Mouse (Mus musculus): ENCODE data around the gene C1qtnf4. TPM values are rescaled to one million over a fixed set of nuclear protein-coding genes. Genes with fewer than 3 reads are reported as not detected.

The C1qtnf4 gene
- total and polyA plus RNA-seq, 3 experiments = not detected

DNA sequence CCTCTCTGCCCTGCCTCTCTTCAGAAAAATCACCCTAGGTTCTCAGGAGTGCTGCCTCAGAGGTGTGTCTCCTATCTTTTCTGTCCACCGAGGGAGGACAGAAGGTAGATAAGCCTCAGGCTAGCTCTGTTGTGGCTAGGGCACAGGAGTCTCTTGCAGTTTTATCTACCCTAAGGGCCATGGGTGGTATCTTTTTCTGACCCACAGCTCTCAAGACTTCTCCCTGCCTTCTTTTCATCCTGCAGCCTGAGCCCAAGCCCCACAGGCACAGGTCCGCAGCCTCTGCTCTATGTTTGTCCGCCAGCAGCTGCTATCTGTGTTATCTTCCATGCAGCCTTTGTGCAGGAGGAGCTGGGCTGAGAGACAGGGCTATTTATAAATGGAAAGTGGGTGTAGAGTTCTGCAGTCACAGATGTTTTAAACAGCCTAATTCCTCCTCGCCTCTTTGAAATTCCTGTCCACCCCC lies 15.5 kb upstream of the C1qtnf4 start:
- Histone ChIP-seq H3K4me3 (replicated peaks in 1 of 3; ENCODE audit: low read depth in 2 of 3, low read length in 2 of 3, poor library complexity in 1 of 3) (no peak overlapping the region), H3K79me2 (replicated peaks; ENCODE audit: control insufficient read depth, extremely low read depth, insufficient read depth, poor library complexity, severe bottlenecking) (no peaks in the 10 kb centered on the region), H3K27me3 (replicated peaks) (no peaks in the 10 kb centered on the region), H3K4me2 (ENCODE audit: insufficient read depth, low read depth, poor library complexity, severe bottlenecking) (no peak overlapping the region), H3K27ac (ENCODE audit: insufficient read depth, low read depth) (no peak overlapping the region), H3K9me3 (replicated peaks; ENCODE audit: low read length) (no peaks in the 10 kb centered on the region), H3K9ac (ENCODE audit: insufficient read depth, low read depth) (no peak overlapping the region), H3K4me1 (ENCODE audit: control insufficient read depth in 1 of 2, insufficient read depth in 2 of 2) (peaks cover 0 to 5% of the 10 kb centered on the region in 2 experiments; a peak in 1 of 4 replicates), H3K36me3 (replicated peaks in 1 of 2; ENCODE audit: control insufficient read depth in 1 of 2, insufficient read depth in 1 of 2, low read length in 1 of 2) (peaks cover 12 to 37% of the 10 kb centered on the region in 2 experiments)
- no peak for TF ChIP-seq USF2 (conservative IDR thresholded peaks at IDR 0.05; ENCODE audit: low read depth, low read length)
- no peak for TF ChIP-seq POLR2AphosphoS2 (IDR thresholded peaks at IDR 0.05; ENCODE audit: low read depth, low read length)
- TF ChIP-seq SIN3A (IDR thresholded peaks at IDR 0.05; ENCODE audit: low read length) = no peak
- no peak for TF ChIP-seq TBP (conservative IDR thresholded peaks at IDR 0.05; ENCODE audit: low read depth, low read length)
- TF ChIP-seq MEF2A (IDR thresholded peaks at IDR 0.05; ENCODE audit: borderline replicate concordance, low read depth, low read length) = no peak
- TF ChIP-seq ETS1 (conservative IDR thresholded peaks at IDR 0.05; ENCODE audit: low read depth, low read length) = no peak
- no peak for TF ChIP-seq RCOR1 (conservative IDR thresholded peaks at IDR 0.05; ENCODE audit: low read depth, low read length)
- TF ChIP-seq MYC (IDR thresholded peaks at IDR 0.05; ENCODE audit: low read depth, low read length) = no peak
- no peak for TF ChIP-seq KAT2A (IDR thresholded peaks at IDR 0.05; ENCODE audit: insufficient replicate concordance, low read length)
- TF ChIP-seq GABPA (IDR thresholded peaks at IDR 0.05; ENCODE audit: insufficient replicate concordance, low read depth, low read length) = no peak
- no peak for TF ChIP-seq TCF12 (IDR thresholded peaks at IDR 0.05; ENCODE audit: low read depth, low read length)
- no peak for TF ChIP-seq MAX (IDR thresholded peaks at IDR 0.05; ENCODE audit: low read length)
- TF ChIP-seq PAX5 (IDR thresholded peaks at IDR 0.05; ENCODE audit: low read length) = no peak
- TF ChIP-seq CHD1 (IDR thresholded peaks at IDR 0.05; ENCODE audit: low read depth, low read length) = no peak
- TF ChIP-seq JUN (IDR thresholded peaks at IDR 0.05; ENCODE audit: insufficient read depth, low read depth, low read length) = no peak
- no peak for TF ChIP-seq ZNF384 (IDR thresholded peaks at IDR 0.05; ENCODE audit: low read depth, low read length)
- no peak for TF ChIP-seq IRF4 (IDR thresholded peaks at IDR 0.05; ENCODE audit: low read depth, low read length)
- no peak for TF ChIP-seq CHD2 (IDR thresholded peaks at IDR 0.05; ENCODE audit: low read length)
- no peak for TF ChIP-seq NELFE (IDR thresholded peaks at IDR 0.05; ENCODE audit: low read depth, low read length)
- in situ Hi-C loops (cut with MboI; ENCODE audit: low pct_ligation_motif_present, low pct_unique_long_range_greater_than_20kb, low sequenced_read_pairs) = no loop called here
- dilution Hi-C loops (cut with MboI; ENCODE audit: extremely low pct_ligation_motif_present, extremely low pct_unique_long_range_greater_than_20kb, low sequenced_read_pairs) = no loop called here
- DNase-seq (ENCODE audit: extremely low read depth) = no peak

DNA sequence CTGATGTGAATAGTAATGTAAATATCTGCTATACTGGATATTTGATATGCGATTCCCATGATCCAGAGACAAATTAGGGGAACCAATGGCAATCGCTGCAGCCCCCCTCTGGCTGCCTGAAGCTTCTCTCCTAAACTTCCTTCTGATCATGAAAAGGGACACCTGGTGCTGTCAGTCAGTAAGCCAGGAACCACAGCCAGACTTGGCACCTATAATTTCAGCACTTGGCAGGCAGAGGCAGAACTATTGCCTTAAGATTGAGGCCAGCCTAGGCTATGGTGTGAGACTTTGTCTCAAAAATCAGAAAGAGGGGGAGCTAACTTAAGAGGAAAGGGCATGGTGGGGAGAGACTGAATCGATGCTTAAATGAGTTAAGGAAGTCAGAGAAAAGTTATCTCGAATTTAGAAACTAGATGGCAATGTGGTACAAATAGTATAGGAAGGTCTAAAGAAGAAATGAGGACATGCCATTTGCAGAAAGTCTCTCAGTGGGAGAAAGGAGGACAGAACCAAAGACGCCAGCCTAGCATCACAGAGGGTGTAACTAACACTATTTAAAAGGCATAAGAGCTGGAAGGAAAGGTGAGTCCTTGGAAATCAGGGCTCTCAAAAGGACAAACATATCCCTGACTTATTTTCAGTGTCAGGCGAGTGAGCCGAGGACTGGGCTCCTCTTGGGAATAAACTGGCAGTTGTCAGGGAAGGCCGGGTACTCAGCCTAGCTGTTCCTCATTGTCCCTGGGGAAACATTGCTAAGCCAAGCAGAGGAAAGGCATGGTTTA lies 14.3 kb upstream of the C1qtnf4 start:
- peaks cover 0 to 5% of the 10 kb centered on the region in 2 experiments; a peak in 1 of 4 replicates for H3K4me1 ChIP-seq (ENCODE audit: control insufficient read depth in 1 of 2, insufficient read depth in 2 of 2)
- H3K79me2 ChIP-seq (replicated peaks; ENCODE audit: control insufficient read depth, extremely low read depth, insufficient read depth, poor library complexity, severe bottlenecking) = no peaks in the 10 kb centered on the region
- H3K4me3 ChIP-seq (replicated peaks in 1 of 3; ENCODE audit: low read depth in 2 of 3, low read length in 2 of 3, poor library complexity in 1 of 3) = no peak overlapping the region
- H3K9me3 ChIP-seq (replicated peaks; ENCODE audit: low read length) = no peaks in the 10 kb centered on the region
- H3K4me2 ChIP-seq (ENCODE audit: insufficient read depth, low read depth, poor library complexity, severe bottlenecking) = no peak overlapping the region
- no peak overlapping the region for H3K9ac ChIP-seq (ENCODE audit: insufficient read depth, low read depth)
- no peak overlapping the region for H3K27ac ChIP-seq (ENCODE audit: insufficient read depth, low read depth)
- H3K36me3 ChIP-seq (replicated peaks in 1 of 2; ENCODE audit: control insufficient read depth in 1 of 2, insufficient read depth in 1 of 2, low read length in 1 of 2) = peaks cover 4 to 25% of the 10 kb centered on the region in 2 experiments
- no peak for TF ChIP-seq BHLHE40 (IDR thresholded peaks at IDR 0.05; ENCODE audit: low read depth, low read length)
- TF ChIP-seq ZMIZ1 (IDR thresholded peaks at IDR 0.05; ENCODE audit: low read depth, low read length) = no peak
- TF ChIP-seq RAD21 (IDR thresholded peaks at IDR 0.05; ENCODE audit: low read depth, low read length) = peak; percentile 6
- no peak for TF ChIP-seq TCF12 (IDR thresholded peaks at IDR 0.05; ENCODE audit: low read depth, low read length)
- no peak for TF ChIP-seq MYC (IDR thresholded peaks at IDR 0.05; ENCODE audit: low read depth, low read length)
- TF ChIP-seq SMC3 (IDR thresholded peaks at IDR 0.05; ENCODE audit: low read depth, low read length) = no peak
- DNase-seq (ENCODE audit: extremely low read depth) = no peak
- no peaks in the 10 kb centered on the region for H3K27me3 ChIP-seq (replicated peaks)
- dilution Hi-C loops (cut with MboI; ENCODE audit: extremely low pct_ligation_motif_present, extremely low pct_unique_long_range_greater_than_20kb, low sequenced_read_pairs) (no loop called here), in situ Hi-C loops (cut with MboI; ENCODE audit: low pct_ligation_motif_present, low pct_unique_long_range_greater_than_20kb, low sequenced_read_pairs) (no loop called here)
